Mouse (Mus musculus) lung, adult 2 months (tissue): ENCODE results near the gene Yy1.

Source experiments
- CTCF ChIP-seq: fragments of 200-500 bp; IDR thresholded peaks from 2 replicates; pipeline ENCODE4 v1.5.1; 2011; ENCODE audit warnings: mild to moderate bottlenecking, low read length, control low read depth; ENCODE audit not compliant: insufficient read depth
- POLR2A ChIP-seq: fragments of 200-500 bp; IDR thresholded peaks from 2 replicates; pipeline ENCODE4 v1.6.1; 2011; ENCODE audit warnings: low read depth, mild to moderate bottlenecking, control low read depth, low read length, borderline replicate concordance; ENCODE audit errors: extremely low read depth

GRCm38 (mm10) chr12:108836722-108837121 is 43.9 kb downstream of the Yy1 start:
- TF ChIP-seq CTCF: no peak
- TF ChIP-seq POLR2A: no peak
